Mouse (Mus musculus) C2C12 (cell line): ENCODE measurements around the gene Bcas3.

Source experiments
- CTCF ChIP-seq: IDR thresholded peaks from one replicate; pipeline ENCODE4 v1.5.1; 2011; ENCODE audit not compliant: control insufficient read depth, insufficient read depth, insufficient read length
- MAX ChIP-seq: IDR thresholded peaks from one replicate; pipeline ENCODE4 v1.6.1; 2011; ENCODE audit warnings: mild to moderate bottlenecking, control low read depth
- USF1 ChIP-seq: IDR thresholded peaks from one replicate; pipeline ENCODE4 v1.6.1; 2011; ENCODE audit warnings: low read depth, mild to moderate bottlenecking, control low read depth, moderate library complexity

DNA sequence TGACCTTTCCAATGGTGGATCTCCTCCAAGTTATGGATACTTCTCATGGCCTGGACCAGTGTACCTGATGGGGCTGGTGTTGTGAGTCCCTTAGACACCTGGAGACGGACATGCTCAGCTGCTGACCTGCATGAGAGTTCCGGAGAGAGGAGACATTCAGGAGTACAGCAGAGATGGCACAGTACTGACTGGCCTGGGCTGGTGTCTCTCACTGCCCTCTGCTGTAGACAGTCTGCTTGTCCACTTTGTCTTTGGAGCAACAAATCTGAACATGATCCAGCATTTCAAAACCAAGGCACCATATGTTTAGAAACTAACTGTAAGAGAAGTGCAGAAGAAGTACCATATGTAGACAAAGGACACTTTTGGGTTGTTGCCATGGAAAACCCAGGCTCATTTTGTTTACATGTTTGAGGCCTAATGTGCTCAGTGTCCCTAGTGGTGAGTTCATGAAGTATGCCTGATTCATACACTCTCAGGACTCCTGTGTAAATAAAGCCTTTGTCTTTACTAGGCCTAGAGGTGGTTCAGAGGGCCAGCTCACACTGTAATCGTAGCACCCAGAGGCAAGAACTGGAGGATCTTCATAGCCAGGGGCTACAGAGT lies 433.2 kb downstream of the Bcas3 start:
- TF ChIP-seq CTCF (no peak), MAX (no peak), USF1 (no peak)
